Mouse (Mus musculus) E14TG2a.4 (cell line): ENCODE results near the gene Arrb1.

Experiments
- CTCF ChIP-seq: conservative IDR thresholded peaks from 2 replicates; pipeline ENCODE4 v1.5.1; 2014; ENCODE audit warnings: low read length
- NANOG ChIP-seq: IDR thresholded peaks from 2 replicates; pipeline ENCODE4 v1.6.1; 2014; ENCODE audit warnings: borderline replicate concordance, low read length, mixed read lengths
- POU5F1 ChIP-seq: IDR thresholded peaks from 2 replicates; pipeline ENCODE4 v1.6.1; 2014; ENCODE audit warnings: low read length, borderline replicate concordance

DNA sequence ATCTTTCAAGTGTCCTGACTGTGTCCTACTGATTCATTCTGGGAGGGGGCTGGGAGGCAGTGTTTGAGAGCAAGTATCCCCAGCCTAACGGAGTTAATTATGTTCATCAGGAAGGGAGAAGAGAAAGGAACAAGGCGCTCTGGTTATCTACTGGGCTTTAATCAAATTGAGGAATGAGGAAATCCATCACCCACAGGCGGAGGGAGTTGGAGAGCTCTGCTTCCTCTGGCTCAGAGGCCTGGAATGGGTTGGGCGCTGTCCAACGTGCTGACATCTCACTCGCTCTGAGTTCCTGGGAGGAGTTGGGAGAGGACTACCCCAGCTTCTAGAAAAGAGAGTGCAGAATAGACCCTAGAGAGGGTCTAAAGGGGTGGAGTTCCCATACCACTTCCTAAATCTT, 113.4 kb downstream of the Arrb1 start:
- no peak for TF ChIP-seq CTCF
- TF ChIP-seq POU5F1: no peak
- TF ChIP-seq NANOG: no peak
